Mouse (Mus musculus) brain, embryonic 18.5 days (tissue): Measurements from ENCODE around the gene Tspan3.

Experiments
- DNase-seq: peaks from one replicate; pipeline ENCODE4 v3.0.0-alpha.2; 2012; ENCODE audit warnings: low read depth, low spot score

Tspan3 gene

DNA sequence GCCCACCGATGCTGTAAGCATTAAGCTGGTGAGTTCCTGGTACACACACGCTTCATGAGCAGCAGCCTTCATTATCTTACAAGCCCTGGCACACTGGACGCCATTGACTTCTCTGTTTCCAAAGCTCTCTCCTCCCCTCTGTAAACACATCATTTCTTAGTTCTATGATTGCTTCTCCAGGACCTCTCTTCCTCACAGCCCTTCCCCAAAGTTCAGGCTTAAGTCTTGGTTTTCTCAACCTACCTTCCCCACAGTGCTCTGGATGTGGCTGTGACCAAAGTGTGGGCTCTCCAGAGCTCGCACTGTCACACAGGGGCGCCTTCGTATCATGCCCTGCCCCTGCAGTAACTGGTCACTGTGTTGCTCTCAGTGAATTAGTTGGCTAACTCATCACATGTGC lies at the start of gene Tspan3:
TSS of gene Tspan3 (minus strand) at position 101 of the 400 bp plus-strand sequence.
- no peak for DNase-seq

GRCm38 (mm10) chr9:56213451-56214291 lies 48.4 kb upstream of the Tspan3 start:
- peak; percentile 70 for DNase-seq

GRCm38 (mm10) chr9:56208817-56209216 lies 43.5 kb upstream of the Tspan3 start:
- DNase-seq: no peak

DNA sequence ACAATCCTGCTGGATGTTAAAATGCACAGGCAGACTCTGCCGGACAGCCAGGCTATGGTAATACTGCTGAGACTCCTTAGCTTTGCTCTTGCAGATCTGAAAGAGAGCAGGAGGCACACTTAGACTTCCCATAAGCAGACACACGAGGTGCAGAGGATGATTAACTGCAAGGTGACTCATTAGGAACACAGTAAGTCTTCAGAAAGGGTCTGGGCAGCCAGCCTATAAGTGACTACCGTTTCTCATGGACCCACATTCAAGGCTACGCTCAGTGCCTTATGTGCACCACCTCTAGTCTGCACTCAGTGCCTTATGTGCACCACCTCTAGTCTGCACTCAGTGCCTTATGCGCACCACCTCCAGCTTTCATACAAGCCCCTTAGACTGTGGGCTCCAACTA lies 42.2 kb upstream of the Tspan3 start:
- no peak for DNase-seq

- no peak for DNase-seq
Observed at GRCm38 (mm10) chr9:56207083-56207482, 41.8 kb upstream of the Tspan3 start.

DNA sequence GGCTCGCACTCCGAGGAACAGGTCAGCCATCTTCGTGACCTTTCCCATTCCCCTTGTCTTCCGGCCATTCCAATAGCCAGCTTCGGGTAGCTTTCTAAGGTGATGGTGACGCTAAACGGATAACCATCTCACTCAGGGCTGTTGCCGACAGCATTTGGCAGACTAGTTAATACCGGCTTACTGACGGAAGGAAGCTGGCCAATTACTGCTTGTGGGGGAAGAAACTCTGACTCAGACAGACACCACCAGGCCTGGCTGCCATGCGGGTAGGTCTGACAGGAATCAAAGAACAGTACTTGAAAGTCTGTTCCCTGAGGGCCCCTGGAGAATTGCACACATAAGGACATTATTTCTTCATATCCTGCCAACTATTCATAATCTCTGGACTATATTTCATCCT lies 40.1 kb upstream of the Tspan3 start:
- DNase-seq: no peak

DNA sequence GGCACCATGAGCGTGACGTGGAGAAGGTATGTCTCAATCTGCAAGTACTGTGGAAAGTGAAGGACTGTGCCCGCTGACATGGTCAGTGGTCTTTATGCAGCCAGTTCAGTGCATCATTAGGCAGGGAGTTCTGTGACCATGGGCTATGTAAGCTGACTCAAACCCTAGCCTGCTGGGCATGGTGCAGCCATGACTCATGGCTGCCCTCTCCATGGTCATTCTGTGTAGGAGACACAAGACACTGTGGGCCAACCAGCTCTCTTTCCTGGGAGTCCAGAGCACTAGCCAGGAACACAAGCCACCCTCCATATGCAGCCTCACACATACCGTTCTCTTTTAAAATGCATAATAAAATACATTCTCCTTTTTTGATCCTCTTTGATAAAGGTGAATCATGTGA lies 39.0 kb upstream of the Tspan3 start:
- no peak for DNase-seq

- peak; percentile 63 for DNase-seq
Observed at GRCm38 (mm10) chr9:56200645-56201314, 35.5 kb upstream of the Tspan3 start.

GRCm38 (mm10) chr9:56200200-56200599 lies 34.9 kb upstream of the Tspan3 start:
- DNase-seq: no peak

- DNase-seq: no peak
Observed at GRCm38 (mm10) chr9:56196921-56197320, 31.6 kb upstream of the Tspan3 start.

DNA sequence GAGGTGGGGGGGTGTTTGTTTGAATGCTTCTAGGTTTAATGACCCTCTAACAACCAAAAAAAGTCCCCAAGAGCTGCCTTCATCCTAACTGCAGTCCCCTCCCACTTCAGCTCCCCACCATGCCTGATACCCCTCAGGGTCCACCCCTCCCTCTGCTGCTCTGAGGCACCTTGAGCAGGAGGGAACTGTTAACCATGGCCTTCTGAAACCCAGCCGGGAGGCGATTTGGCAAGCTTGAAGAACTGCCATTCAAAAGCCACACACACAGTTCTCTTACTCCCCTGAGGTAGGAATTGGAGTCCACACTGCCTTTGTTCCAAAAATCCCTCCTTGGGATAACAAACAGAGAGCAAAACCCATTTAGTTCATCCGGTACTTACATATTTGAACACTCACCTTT lies 29.9 kb upstream of the Tspan3 start:
- DNase-seq: no peak

DNA sequence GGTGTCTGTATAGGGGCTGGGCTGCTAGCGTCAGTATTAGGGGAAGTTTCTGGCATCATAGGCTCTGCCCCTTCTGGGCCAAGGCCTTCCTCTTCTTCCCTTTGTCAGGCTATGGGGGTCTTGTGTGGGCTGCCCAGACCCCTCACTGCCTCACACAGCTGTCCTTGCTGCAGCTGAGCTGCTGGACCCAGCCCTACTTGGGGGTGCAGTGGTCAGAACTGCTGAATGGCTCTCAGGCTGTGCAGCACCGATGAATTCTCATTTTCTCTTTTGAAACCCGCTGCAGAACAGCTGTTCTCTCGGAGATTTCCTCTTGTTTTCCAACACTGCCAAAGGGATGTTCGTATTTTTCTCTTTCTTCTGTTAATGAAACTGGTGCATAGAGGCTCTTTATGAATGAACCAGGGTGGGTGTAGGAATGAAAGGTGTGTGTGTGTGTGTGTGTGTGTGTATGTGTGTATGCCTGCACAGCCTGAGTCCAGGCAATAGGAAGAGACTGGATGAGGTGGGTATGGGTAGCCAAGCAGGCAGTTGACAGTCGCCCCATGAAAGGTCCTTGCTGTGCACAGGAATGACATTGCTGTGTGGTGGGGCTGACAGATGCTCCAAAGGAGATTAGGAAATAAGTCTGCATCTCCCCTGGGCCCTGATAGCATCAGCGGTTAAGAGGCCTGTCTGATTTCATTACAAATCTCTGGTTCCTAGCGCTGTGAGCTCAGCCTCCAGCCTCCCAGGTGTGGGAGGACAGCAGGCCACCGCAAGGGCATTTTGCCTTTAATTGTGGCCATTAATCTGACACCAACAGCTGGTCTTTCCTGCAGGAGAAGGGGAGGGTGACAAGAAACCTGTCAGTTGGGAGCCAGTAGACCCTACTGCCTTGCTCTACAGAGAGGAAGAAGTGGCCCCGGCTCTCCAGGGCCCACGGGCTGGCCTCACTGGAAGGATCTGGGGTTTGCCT lies 26.5 kb upstream of the Tspan3 start:
- no peak for DNase-seq

- no peak for DNase-seq
Observed at GRCm38 (mm10) chr9:56180118-56180781, 15.0 kb upstream of the Tspan3 start.

GRCm38 (mm10) chr9:56179416-56180117 lies 14.3 kb upstream of the Tspan3 start:
- no peak for DNase-seq

GRCm38 (mm10) chr9:56177354-56177753 lies 12.1 kb upstream of the Tspan3 start:
- DNase-seq: no peak

DNA sequence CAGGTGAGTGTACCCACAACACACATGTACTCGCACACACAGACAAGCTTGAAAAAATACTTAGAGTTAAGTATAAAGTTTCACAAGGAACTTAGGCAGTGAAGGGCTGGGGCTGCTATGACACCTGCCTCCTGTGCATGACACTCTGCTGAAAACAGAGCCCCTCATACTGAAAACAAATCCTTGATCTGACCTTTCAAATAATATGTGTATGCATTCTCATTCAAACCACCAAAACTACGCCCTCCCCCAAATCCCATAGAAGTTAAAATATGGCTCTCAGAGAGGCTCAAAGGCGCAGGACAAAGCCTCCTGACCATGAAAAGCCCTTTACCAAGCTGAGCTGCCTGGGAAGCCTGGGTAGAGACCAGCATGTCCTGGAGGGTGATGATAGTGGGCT lies 10.0 kb upstream of the Tspan3 start:
- DNase-seq: no peak

- no peak for DNase-seq
Observed at GRCm38 (mm10) chr9:56167690-56168089, 2.4 kb upstream of the Tspan3 start.

DNA sequence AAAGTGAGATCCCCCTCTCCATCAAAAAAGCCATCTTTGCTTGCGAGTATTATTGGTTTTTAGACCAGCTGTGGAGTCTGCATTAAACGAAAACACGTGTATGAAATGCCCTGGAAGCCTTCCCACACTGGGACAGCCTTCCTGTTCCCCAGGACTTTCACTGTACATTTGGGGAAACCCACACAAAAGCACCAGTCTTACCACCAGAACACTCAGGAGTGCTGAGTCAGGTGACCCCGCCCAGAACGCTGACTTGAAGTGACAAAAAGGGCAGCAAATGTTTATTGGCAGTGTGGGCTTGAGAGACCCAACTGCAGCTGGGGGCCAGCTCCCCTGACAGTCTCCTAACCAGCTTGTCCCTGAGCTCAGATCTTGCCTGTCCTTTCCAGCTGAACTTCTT lies 884 bp upstream of the Tspan3 start:
- DNase-seq: no peak

DNA sequence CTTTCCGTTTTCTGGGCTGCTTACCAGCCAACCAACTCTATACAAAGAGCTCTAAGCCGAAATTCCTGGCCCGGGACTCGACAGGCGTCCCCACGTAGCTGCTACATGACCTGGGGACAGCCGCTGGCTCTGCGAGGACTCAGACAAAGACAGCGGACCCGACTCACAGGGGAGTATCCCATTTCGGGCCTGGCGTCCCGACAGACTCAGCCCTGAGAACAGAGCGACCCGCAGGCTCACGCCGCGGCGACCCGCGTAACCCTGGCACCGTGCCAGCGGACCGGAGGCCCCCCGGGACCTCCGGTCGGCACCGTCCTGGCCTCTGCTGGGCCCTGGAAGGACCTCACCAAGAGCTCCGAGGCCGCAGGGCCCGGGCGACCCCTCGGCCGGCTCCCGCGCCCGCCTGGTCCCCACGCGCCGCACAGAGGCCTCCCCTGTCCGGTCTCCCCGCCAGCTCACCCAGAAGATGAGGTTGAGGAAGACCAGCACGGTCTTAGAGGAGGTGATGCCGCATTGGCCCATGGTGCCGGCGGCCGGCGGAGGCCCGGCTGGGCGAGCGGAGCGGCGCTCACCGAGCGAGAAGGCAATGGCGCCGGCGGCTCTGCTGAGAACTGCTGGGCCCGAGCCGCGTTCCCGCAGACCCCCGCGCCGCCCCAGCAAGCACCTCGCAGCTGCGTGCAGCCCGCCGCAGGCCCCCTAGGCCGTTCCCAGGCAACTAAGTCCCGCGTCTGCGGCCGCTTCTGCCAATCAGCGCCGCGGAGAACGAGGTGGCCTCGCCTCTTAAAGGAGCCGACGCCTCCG lies 4.7 kb downstream of the Tspan3 start:
- DNase-seq: peak; percentile 88

GRCm38 (mm10) chr9:56159456-56159855 lies 5.8 kb downstream of the Tspan3 start:
- DNase-seq: no peak
